Mouse (Mus musculus) thymus, adult 2 months (tissue): ENCODE measurements around the gene Dlst.

Experiments
- CTCF ChIP-seq: fragments of 200-500 bp; IDR thresholded peaks from 2 replicates; pipeline ENCODE4 v1.5.1; 2012; ENCODE audit warnings: mild to moderate bottlenecking, control low read depth, low read length, moderate library complexity, borderline replicate concordance; ENCODE audit not compliant: control insufficient read depth, poor library complexity, insufficient read depth; ENCODE audit errors: extremely low read depth
- POLR2A ChIP-seq: fragments of 200-500 bp; IDR thresholded peaks from 2 replicates; pipeline ENCODE4 v1.6.1; 2012; ENCODE audit warnings: mild to moderate bottlenecking, low read length, control low read depth, moderate library complexity; ENCODE audit not compliant: control insufficient read depth, poor library complexity, insufficient read depth; ENCODE audit errors: extremely low read depth

DNA sequence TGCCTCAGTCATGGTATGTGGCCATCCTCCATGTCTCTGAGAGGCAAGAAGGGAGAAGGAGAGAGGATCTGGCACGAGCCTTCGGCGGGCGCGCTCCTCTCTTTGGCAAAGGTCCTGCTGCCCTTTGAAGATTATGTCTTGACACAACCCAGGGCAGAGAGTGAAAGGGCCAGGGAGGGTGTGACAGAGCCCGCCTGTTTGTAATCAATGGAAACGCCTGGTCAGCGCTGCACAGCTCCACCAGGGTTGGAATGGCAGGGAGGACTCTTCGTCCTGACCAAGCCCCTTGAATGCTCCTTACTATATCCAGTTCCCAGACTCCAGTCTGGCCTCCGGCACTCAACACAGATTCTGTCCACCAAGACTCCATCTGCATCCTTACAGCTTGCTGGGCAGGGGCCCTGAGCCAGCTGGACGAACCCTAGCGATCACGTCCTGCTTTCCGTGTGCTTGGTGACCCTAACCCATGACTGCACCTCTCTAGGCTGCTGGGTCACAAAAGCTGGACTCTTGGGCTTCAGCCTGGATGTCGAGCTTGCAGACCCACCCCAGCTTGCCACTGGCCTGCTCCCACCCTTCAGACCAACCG lies 64.5 kb downstream of the Dlst start:
- TF ChIP-seq CTCF, result no peak
- TF ChIP-seq POLR2A, result no peak
